Mouse (Mus musculus): ENCODE measurements around the gene Ext2. TPM values are rescaled to one million over a fixed set of nuclear protein-coding genes. Genes with fewer than 3 reads are reported as not detected.

Gene Ext2
- polyA plus RNA-seq, 1 experiment from 2014 or later, result 68.0 TPM

- peaks cover 2% of the 10 kb centered on the region; the same call in 1 of the 2 replicates for H3K4me1 ChIP-seq (replicated peaks; ENCODE audit: control insufficient read depth, insufficient read depth, low read length)
- DNase-seq (ENCODE audit: low spot score), result no peak
- H3K27ac ChIP-seq (ENCODE audit: low read depth, low read length), result no peak overlapping the region
- WGBS, result 17% methylated on average over 10 of the region's 10 CpGs
- no peak overlapping the region; the same call in 1 of the 2 replicates for H3K4me2 ChIP-seq
- H3K9me3 ChIP-seq (ENCODE audit: control insufficient read depth, low read length), result no peaks in the 10 kb centered on the region
- H3K9ac ChIP-seq (ENCODE audit: low read depth, low read length), result no peak overlapping the region
- no peaks in the 10 kb centered on the region for H3K36me3 ChIP-seq (ENCODE audit: control insufficient read depth, insufficient read depth, low read length)
- no peak for ATAC-seq (replicated peaks; ENCODE audit: low FRiP score)
- no peak overlapping the region for H3K4me3 ChIP-seq (ENCODE audit: low read depth, low read length)
- H3K27me3 ChIP-seq (replicated peaks; ENCODE audit: control insufficient read depth, insufficient read depth, low read length), result peaks cover 100% of the 10 kb centered on the region
Measured at GRCm38 (mm10) chr2:93645197-93645596, 177.2 kb downstream of the Ext2 start.

GRCm38 (mm10) chr2:93644731-93645130 is 177.6 kb downstream of the Ext2 start:
- Histone ChIP-seq H3K9ac (ENCODE audit: low read depth, low read length) (no peak overlapping the region), H3K27me3 (replicated peaks; ENCODE audit: control insufficient read depth, insufficient read depth, low read length) (peaks cover 100% of the 10 kb centered on the region), H3K4me3 (ENCODE audit: low read depth, low read length) (no peak overlapping the region), H3K27ac (ENCODE audit: low read depth, low read length) (no peak overlapping the region), H3K4me1 (replicated peaks; ENCODE audit: control insufficient read depth, insufficient read depth, low read length) (peaks cover 2% of the 10 kb centered on the region; the same call in 1 of the 2 replicates), H3K9me3 (ENCODE audit: control insufficient read depth, low read length) (no peaks in the 10 kb centered on the region), H3K4me2 (no peak overlapping the region), H3K36me3 (ENCODE audit: control insufficient read depth, insufficient read depth, low read length) (no peaks in the 10 kb centered on the region)
- 13% methylated on average over 6 of the region's 6 CpGs for WGBS
- DNase-seq (ENCODE audit: low spot score) (no peak), ATAC-seq (replicated peaks; ENCODE audit: low FRiP score) (no peak)

- H3K9ac ChIP-seq (ENCODE audit: low read depth, low read length), result no peak overlapping the region
Measured at GRCm38 (mm10) chr2:93644234-93644633, 178.1 kb downstream of the Ext2 start.

GRCm38 (mm10) chr2:93643403-93643780 is 179.0 kb downstream of the Ext2 start:
- Histone ChIP-seq H3K27ac (ENCODE audit: low read depth, low read length) (no peak overlapping the region), H3K4me1 (replicated peaks; ENCODE audit: control insufficient read depth, insufficient read depth, low read length) (peaks cover 2% of the 10 kb centered on the region; the same call in 1 of the 2 replicates), H3K9me3 (ENCODE audit: control insufficient read depth, low read length) (no peaks in the 10 kb centered on the region), H3K36me3 (ENCODE audit: control insufficient read depth, insufficient read depth, low read length) (no peaks in the 10 kb centered on the region), H3K9ac (ENCODE audit: low read depth, low read length) (no peak overlapping the region), H3K27me3 (replicated peaks; ENCODE audit: control insufficient read depth, insufficient read depth, low read length) (peaks cover 98% of the 10 kb centered on the region), H3K4me3 (ENCODE audit: low read depth, low read length) (peak overlapping the region; percentile 52), H3K4me2 (peak overlapping the region; percentile 66)
- ATAC-seq (replicated peaks; ENCODE audit: low FRiP score), result no peak
- WGBS, result 2% methylated on average over 28 of the region's 28 CpGs
- DNase-seq (ENCODE audit: low spot score), result no peak

More at GRCm38 (mm10) chr2:93644234-93644633, 178.1 kb downstream of the Ext2 start:
- H3K4me1 ChIP-seq (replicated peaks; ENCODE audit: control insufficient read depth, insufficient read depth, low read length), result peaks cover 2% of the 10 kb centered on the region; the same call in 1 of the 2 replicates
- H3K4me2 ChIP-seq, result no peak overlapping the region
- no peak overlapping the region for H3K27ac ChIP-seq (ENCODE audit: low read depth, low read length)
- H3K4me3 ChIP-seq (ENCODE audit: low read depth, low read length), result no peak overlapping the region
- H3K9me3 ChIP-seq (ENCODE audit: control insufficient read depth, low read length), result no peaks in the 10 kb centered on the region
- DNase-seq (ENCODE audit: low spot score) (no peak), ATAC-seq (replicated peaks; ENCODE audit: low FRiP score) (no peak)
- 24% methylated on average over 4 of the region's 4 CpGs for WGBS
- no peaks in the 10 kb centered on the region for H3K36me3 ChIP-seq (ENCODE audit: control insufficient read depth, insufficient read depth, low read length)
- H3K27me3 ChIP-seq (replicated peaks; ENCODE audit: control insufficient read depth, insufficient read depth, low read length), result peaks cover 100% of the 10 kb centered on the region

GRCm38 (mm10) chr2:93634609-93635008 is 187.8 kb downstream of the Ext2 start:
- Histone ChIP-seq H3K4me1 (replicated peaks; ENCODE audit: control insufficient read depth, insufficient read depth, low read length) (no peaks in the 10 kb centered on the region), H3K27ac (ENCODE audit: low read depth, low read length) (no peak overlapping the region), H3K4me2 (no peak overlapping the region), H3K9ac (ENCODE audit: low read depth, low read length) (no peak overlapping the region), H3K9me3 (ENCODE audit: control insufficient read depth, low read length) (no peaks in the 10 kb centered on the region), H3K36me3 (ENCODE audit: control insufficient read depth, insufficient read depth, low read length) (no peaks in the 10 kb centered on the region), H3K27me3 (replicated peaks; ENCODE audit: control insufficient read depth, insufficient read depth, low read length) (peaks cover 57% of the 10 kb centered on the region), H3K4me3 (ENCODE audit: low read depth, low read length) (no peak overlapping the region)
- WGBS, result 75% methylated on average over 4 of the region's 4 CpGs
- ATAC-seq (replicated peaks; ENCODE audit: low FRiP score) (no peak), DNase-seq (ENCODE audit: low spot score) (no peak)

- Histone ChIP-seq H3K4me1 (replicated peaks; ENCODE audit: control insufficient read depth, insufficient read depth, low read length) (no peaks in the 10 kb centered on the region), H3K4me3 (ENCODE audit: low read depth, low read length) (no peak overlapping the region), H3K4me2 (no peak overlapping the region), H3K36me3 (ENCODE audit: control insufficient read depth, insufficient read depth, low read length) (no peaks in the 10 kb centered on the region), H3K9ac (ENCODE audit: low read depth, low read length) (no peak overlapping the region), H3K27me3 (replicated peaks; ENCODE audit: control insufficient read depth, insufficient read depth, low read length) (peaks cover 12% of the 10 kb centered on the region; the same call in 1 of the 2 replicates), H3K27ac (ENCODE audit: low read depth, low read length) (no peak overlapping the region), H3K9me3 (ENCODE audit: control insufficient read depth, low read length) (no peaks in the 10 kb centered on the region)
- WGBS, result 48% methylated on average over 13 of the region's 13 CpGs
- no peak for DNase-seq (ENCODE audit: low spot score)
- ATAC-seq (replicated peaks; ENCODE audit: low FRiP score), result no peak
Measured at GRCm38 (mm10) chr2:93624665-93625408, 197.5 kb downstream of the Ext2 start.

GRCm38 (mm10) chr2:93619208-93619849 is 203.0 kb downstream of the Ext2 start:
- no peak for DNase-seq (ENCODE audit: low spot score)
- Histone ChIP-seq H3K27me3 (replicated peaks; ENCODE audit: control insufficient read depth, insufficient read depth, low read length) (no peaks in the 10 kb centered on the region), H3K27ac (ENCODE audit: low read depth, low read length) (no peak overlapping the region), H3K4me1 (replicated peaks; ENCODE audit: control insufficient read depth, insufficient read depth, low read length) (no peaks in the 10 kb centered on the region), H3K4me3 (ENCODE audit: low read depth, low read length) (no peak overlapping the region), H3K36me3 (ENCODE audit: control insufficient read depth, insufficient read depth, low read length) (no peaks in the 10 kb centered on the region), H3K9me3 (ENCODE audit: control insufficient read depth, low read length) (no peaks in the 10 kb centered on the region), H3K4me2 (no peak overlapping the region), H3K9ac (ENCODE audit: low read depth, low read length) (no peak overlapping the region)
- WGBS, result 48% methylated on average over 5 of the region's 5 CpGs
- ATAC-seq (replicated peaks; ENCODE audit: low FRiP score), result no peak

- H3K27ac ChIP-seq (ENCODE audit: low read depth, low read length), result no peak overlapping the region
- no peak overlapping the region for H3K4me3 ChIP-seq (ENCODE audit: low read depth, low read length)
- no peak for DNase-seq (ENCODE audit: low spot score)
- WGBS, result 65% methylated on average over 19 of the region's 19 CpGs
- no peaks in the 10 kb centered on the region for H3K36me3 ChIP-seq (ENCODE audit: control insufficient read depth, insufficient read depth, low read length)
- H3K9ac ChIP-seq (ENCODE audit: low read depth, low read length), result no peak overlapping the region
- H3K9me3 ChIP-seq (ENCODE audit: control insufficient read depth, low read length), result no peaks in the 10 kb centered on the region
- H3K27me3 ChIP-seq (replicated peaks; ENCODE audit: control insufficient read depth, insufficient read depth, low read length), result no peaks in the 10 kb centered on the region
- no peak overlapping the region for H3K4me2 ChIP-seq
- ATAC-seq (replicated peaks; ENCODE audit: low FRiP score), result no peak
- H3K4me1 ChIP-seq (replicated peaks; ENCODE audit: control insufficient read depth, insufficient read depth, low read length), result no peaks in the 10 kb centered on the region
Measured at GRCm38 (mm10) chr2:93618447-93619199, 203.7 kb downstream of the Ext2 start.
